Mouse (Mus musculus): ENCODE measurements at regions not wholly inside any gene's neighbourhood (a gene's known extent, or its start where the extent isn't known, plus 50 kb on each side); places are given as distances from the start of the nearest gene placed in this dataset.

GRCm38 (mm10) chr15:38608207-38608870 lies 1183.0 kb downstream of the 4930447A16Rik start:
- DNase-seq: no peak

- DNase-seq: no peak
Observed at GRCm38 (mm10) chr15:38609522-38609921, 1184.2 kb downstream of the 4930447A16Rik start.

Measured in adrenal gland, postnatal 10 days (tissue).